Mouse (Mus musculus): ENCODE results near the gene 2310007B03Rik. TPM values are rescaled to one million over a fixed set of nuclear protein-coding genes. Genes with fewer than 3 reads are reported as not detected.

The 2310007B03Rik gene
- polyA plus RNA-seq, 1 experiment from 2014 or later: 0.75 TPM

Other genes with a start within 250 kb of the 2310007B03Rik start
- 26.9 and 27.1 TPM in 2 replicates for gene Capn10, start 226.6 kb downstream of the 2310007B03Rik start, polyA plus RNA-seq (2015; fragmentation: Nextera tagmentation; extraction: Ambion mirVana)
- 0.55 and 0.83 TPM in 2 replicates for gene Gpr35, start 210.1 kb downstream of the 2310007B03Rik start, polyA plus RNA-seq (2015; fragmentation: Nextera tagmentation; extraction: Ambion mirVana)
- gene Aqp12, start 154.6 kb downstream of the 2310007B03Rik start, polyA plus RNA-seq (2015; fragmentation: Nextera tagmentation; extraction: Ambion mirVana): not detected in 2 replicates
- gene Kif1a, start 59.0 kb downstream of the 2310007B03Rik start, polyA plus RNA-seq (2015; fragmentation: Nextera tagmentation; extraction: Ambion mirVana): 8.3 and 11.3 TPM in 2 replicates
- not detected in 2 replicates for gene Agxt, start 25.7 kb downstream of the 2310007B03Rik start, polyA plus RNA-seq (2015; fragmentation: Nextera tagmentation; extraction: Ambion mirVana)
- gene Crocc2, start 7.8 kb upstream of the 2310007B03Rik start, polyA plus RNA-seq (2015; fragmentation: Nextera tagmentation; extraction: Ambion mirVana): 0.38 and 0.95 TPM in 2 replicates
- 3.6 and 4.5 TPM in 2 replicates for gene Sned1, start 74.9 kb upstream of the 2310007B03Rik start, polyA plus RNA-seq (2015; fragmentation: Nextera tagmentation; extraction: Ambion mirVana)
- 21.1 and 23.1 TPM in 2 replicates for gene Mterf4, start 145.0 kb upstream of the 2310007B03Rik start, polyA plus RNA-seq (2015; fragmentation: Nextera tagmentation; extraction: Ambion mirVana)
- 48.4 and 49.9 TPM in 2 replicates for gene Ppp1r7, start 181.9 kb upstream of the 2310007B03Rik start, polyA plus RNA-seq (2015; fragmentation: Nextera tagmentation; extraction: Ambion mirVana)
- gene Pask, start 182.5 kb upstream of the 2310007B03Rik start, polyA plus RNA-seq (2015; fragmentation: Nextera tagmentation; extraction: Ambion mirVana): 7.3 and 7.6 TPM in 2 replicates
- gene Ano7, start 213.0 kb upstream of the 2310007B03Rik start, polyA plus RNA-seq (2015; fragmentation: Nextera tagmentation; extraction: Ambion mirVana): 0.12 and 0.26 TPM in 2 replicates

All from heart, embryonic 16.5 days (tissue).